Mouse (Mus musculus) cerebellum, adult (tissue): ENCODE measurements at regions not wholly inside any gene's neighbourhood (a gene's known extent, or its start where the extent isn't known, plus 50 kb on each side); places are given as distances from the start of the nearest gene placed in this dataset.

Experiments
- ATAC-seq: cut with Nextera tagmentation; 2 replicates; pipeline ENCODE4 v1.9.2; 2017; ENCODE audit warnings: mild to moderate bottlenecking, moderate library complexity, mixed read lengths; ENCODE audit not compliant: insufficient number of reproducible peaks, low FRiP score, low TSS enrichment

- no peak for ATAC-seq
Observed at GRCm38 (mm10) chr1:35765692-35766091, 302.5 kb upstream of the Hs6st1 start.

DNA sequence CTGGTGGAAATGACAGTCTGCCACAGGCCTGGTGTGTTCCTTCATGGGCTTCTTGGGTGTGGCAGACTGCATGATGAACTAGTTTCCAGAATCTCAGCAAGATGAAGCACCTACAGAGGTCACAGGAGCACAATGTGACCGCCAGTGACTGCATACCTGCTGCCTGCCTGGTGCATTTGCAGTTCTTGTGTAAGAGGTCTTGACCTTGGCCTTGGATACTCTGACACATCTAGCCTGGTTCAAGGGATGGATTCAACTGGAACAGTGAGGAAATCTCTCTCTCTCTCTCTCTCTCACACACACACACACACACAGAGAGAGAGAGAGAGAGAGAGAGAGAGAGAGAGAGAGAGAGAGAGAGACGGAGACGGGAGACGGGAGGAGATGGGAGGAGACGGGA is 301.9 kb upstream of the Hs6st1 start:
- ATAC-seq, result no peak

- ATAC-seq, result no peak
Observed at GRCm38 (mm10) chr1:35772567-35772966, 295.6 kb upstream of the Hs6st1 start.

DNA sequence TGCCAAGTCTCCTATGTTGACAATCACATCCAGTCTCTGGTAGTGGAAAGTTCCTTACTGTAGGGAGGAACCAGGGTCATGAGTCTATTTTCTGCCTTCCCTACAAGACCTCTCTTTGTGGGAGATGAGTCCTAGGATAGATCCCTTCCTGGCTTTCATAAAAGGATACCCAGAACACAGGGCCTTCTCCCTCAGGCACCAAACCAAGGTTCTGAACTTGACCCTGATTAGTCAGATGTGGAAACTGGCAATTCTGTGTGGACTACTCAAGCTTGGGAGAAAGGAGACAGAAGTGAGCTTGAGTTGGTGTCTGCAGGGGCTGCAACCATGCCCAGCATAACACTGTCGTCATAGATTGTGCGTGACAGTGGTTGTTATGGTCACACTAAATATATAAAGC is 293.6 kb upstream of the Hs6st1 start:
- ATAC-seq, result no peak

DNA sequence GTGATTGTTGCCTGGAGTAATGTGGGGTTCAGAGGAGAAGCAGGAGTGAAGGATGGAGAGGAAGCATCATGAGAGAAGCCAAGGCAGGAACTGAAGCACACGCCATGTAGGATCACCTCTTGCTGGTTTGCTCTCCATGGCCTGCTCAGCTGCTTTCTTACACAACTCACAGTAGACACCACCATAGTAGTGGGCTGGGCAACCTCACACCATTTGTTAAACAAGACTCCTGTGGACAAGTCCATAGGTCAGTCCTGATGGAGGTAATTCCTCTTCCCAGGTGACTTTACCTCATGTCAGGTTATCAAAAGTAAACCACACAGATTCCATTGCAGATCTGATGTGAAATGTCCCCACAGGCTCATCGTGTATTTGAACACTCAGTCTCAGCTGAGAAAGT is 285.5 kb upstream of the Hs6st1 start:
- no peak for ATAC-seq

DNA sequence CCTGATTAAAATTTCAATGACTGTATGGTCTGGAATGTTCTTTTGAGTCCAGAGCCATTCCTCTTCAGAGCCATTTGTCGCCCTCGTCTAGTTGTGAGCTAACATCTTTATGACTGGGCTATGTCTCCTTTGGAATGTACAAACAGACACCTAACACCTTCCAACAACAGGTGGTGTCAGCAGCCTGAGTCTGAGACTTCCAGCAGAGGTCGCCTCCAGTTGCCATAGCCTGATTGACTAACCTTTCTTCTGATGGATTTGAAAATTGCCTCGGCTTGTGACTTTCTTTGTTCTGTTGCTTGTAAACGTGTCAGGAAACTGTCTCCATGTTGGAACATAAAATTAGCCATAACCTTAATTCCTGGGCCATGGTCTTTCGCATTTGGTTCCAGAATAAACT is 284.8 kb upstream of the Hs6st1 start:
- no peak for ATAC-seq

DNA sequence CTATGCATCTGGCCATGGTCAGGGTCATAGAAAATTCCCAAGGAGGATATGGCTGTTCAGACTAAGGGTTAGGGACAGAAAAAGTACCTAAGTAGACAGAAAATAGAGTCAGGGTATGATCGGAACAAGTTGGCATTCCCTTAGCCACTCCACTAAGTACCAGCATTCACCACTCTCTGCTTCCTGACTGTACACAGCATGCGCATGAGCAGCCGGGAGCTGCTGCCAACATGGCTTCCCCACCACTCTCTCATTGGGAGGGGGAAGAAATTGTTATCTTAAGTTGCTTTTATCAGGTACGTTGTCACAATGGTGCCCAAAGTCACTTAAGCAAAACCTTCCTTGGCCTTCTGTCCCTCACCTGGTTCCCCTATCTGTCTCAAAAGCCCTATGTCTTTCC is 282.0 kb upstream of the Hs6st1 start:
- no peak for ATAC-seq

DNA sequence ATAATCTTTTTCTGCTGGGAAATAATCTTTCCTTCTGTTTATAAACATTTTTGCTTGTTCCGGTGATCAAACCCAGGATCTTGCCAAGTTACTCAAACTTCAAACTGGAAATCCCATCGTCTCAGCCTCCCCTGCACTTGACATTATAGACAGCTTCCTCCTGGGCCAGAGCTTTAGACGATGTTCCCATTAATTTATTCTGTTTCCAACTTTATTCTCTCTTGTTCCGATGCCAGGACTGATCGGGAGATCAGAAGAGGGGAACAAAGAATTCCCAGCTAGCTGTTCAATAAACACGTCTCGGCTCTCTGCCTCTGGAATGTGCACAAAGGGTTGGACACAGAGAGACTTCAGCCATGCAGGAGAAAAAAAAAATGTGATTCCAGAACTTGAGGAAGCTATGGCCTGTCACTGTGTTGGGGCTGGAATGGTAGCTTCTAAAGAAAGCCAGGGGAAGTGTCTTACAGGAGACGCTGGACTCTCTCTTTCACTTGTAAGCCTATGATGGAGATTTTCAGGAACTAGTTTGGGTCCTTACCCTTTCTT is 281.5 kb upstream of the Hs6st1 start:
- no peak for ATAC-seq

- no peak for ATAC-seq
Observed at GRCm38 (mm10) chr1:35797064-35797463, 271.1 kb upstream of the Hs6st1 start.

DNA sequence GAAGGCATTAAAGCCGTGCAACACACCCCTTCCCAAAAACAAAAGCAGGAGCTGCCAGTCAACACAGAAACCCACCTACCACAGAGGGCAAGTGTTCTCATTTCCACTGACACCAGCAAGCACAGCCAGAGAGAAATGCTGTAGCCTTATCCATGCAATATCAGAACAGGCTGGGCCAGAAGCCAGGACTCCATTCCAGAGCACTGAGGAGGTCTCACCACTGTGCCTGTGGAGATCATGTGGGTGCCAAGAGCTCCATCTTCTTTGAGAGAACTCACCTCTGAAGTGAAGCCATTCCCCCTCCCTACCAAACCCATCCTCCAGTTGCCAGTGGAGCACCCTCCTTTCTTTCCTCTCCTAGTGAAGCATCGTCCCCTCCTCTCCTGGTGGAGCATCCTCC is 270.7 kb upstream of the Hs6st1 start:
- ATAC-seq, result no peak

DNA sequence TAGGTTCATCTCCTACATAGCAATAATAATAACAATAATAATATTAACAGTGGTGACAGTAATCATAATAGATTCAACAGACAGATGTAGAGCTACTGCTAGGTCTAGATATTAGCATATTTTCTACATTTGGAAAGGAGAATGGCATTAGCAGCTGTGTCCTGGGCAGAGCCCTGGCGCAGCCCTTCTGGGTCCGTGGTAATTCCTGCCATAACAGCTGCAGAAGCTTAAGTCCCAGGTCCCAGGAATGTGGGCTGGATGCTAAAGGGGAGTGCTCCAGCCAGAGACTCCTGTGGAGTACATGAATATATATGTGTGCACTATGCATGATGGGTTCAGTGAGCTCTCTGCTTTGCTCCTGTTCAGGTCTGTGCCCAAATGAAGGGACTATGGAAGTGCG is 262.7 kb upstream of the Hs6st1 start:
- ATAC-seq, result no peak

- ATAC-seq, result no peak
Observed at GRCm38 (mm10) chr1:35806329-35806728, 261.9 kb upstream of the Hs6st1 start.

- ATAC-seq, result no peak
Observed at GRCm38 (mm10) chr1:35806731-35807130, 261.5 kb upstream of the Hs6st1 start.

DNA sequence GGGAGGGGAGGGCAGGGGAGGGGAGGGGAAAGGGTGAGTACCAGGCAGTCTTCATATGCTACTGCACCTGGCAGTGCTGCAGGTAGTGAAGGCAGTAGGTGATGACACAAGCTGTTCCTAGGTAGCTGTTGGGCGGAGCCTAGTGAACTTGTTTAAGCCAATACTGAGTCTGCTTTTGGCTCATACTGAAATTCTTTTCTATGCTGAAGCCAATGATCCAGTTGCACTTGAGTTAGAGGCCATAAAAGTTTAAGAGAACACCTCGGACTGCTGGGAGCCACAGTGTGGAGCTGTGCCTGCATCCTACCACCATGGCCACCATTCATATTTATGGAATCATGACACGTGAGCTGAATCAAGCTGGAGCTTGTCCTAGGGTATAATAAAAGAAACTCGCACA is 259.3 kb upstream of the Hs6st1 start:
- ATAC-seq, result no peak

DNA sequence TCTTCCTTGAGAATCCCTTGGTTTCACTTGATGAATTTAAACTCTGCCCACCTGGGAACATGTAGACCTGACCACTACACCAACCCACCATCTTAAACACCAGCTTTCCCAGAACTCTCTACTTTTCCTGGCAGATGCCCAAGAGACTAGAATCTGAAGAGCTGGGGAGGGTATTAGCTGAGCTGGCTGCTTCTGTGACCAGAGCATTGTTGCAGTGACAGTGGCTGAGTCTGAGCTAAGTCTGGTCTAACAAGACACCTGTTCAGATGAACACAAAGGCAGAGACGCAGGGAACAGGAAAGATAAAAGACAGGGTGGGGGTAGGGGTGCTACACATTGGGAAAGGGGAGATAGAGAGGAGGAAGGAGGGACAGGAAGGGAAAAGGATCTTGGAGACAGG is 258.9 kb upstream of the Hs6st1 start:
- no peak for ATAC-seq

DNA sequence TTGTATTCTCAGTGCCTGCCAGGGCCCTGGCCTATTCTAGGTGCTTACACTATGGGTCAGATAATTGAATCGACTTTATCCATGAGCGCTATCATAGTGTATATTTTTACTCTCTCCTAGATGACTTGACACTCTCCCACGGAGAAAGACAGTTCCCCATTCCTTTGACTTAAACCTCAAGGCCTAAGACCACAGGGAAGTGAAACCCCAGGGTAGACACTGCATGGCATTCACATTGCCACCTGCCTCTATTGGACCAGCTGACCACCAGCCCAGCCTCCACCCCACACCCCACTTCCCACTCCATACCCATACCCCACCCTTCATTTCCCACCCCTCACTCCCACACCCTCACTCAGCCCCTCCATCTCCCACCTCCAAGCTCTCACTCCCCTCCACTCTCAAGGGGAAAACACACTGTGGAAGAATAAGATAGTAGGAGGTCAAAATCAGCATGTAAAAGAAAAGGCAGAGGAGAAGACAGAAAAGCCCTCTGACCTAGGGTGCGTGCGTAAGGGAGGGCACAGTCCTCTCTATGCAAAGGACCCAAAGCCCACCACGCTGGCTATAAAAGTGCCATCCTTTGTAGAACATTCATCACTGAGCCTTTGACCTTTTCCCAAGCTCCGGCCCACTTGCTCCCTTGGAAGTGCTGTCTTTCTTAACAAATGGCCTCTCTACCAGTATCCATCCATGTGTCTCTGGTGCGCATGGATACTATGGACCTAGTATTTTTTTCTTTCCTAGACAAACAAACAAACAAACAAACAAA is 257.4 kb upstream of the Hs6st1 start:
- no peak for ATAC-seq

- ATAC-seq, result no peak
Observed at GRCm38 (mm10) chr1:35811380-35811779, 256.8 kb upstream of the Hs6st1 start.

- ATAC-seq, result no peak
Observed at GRCm38 (mm10) chr1:35811795-35812194, 256.4 kb upstream of the Hs6st1 start.

- no peak for ATAC-seq
Observed at GRCm38 (mm10) chr1:35813625-35814024, 254.6 kb upstream of the Hs6st1 start.

- ATAC-seq, result no peak
Observed at GRCm38 (mm10) chr1:35814207-35814606, 254.0 kb upstream of the Hs6st1 start.

GRCm38 (mm10) chr1:35814751-35815150 is 253.4 kb upstream of the Hs6st1 start:
- ATAC-seq, result no peak

DNA sequence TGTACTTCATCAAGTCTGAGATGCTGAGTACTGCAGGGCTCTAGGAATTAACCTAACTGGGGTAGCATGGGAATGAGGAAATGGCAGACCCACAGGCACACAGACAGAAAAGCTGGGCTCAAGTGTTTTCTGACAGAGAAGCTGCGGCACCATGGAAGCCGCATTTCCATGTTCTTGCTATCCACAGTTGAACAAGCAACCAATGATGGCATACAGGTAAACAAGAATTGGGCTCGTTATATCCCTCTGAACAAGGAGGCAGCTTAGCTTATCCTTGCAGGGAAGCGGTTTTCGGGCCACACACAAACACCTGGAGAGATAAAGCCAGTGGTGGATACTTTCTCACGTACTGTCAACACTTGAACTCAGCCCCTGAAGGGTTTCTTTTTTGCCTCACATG is 246.4 kb upstream of the Hs6st1 start:
- no peak for ATAC-seq
